Mouse (Mus musculus) CH12.LX (cell line): Measurements from ENCODE around the gene Lamp1. TPM values are rescaled to one million over a fixed set of nuclear protein-coding genes. Genes with fewer than 3 reads are reported as not detected.

Experiments used
- DNase-seq: peaks from one replicate; pipeline ENCODE4 v3.0.0-alpha.2; 2013; ENCODE audit errors: extremely low read depth
- H3K27ac ChIP-seq: 2 replicates; pipeline ENCODE4 v1.5.1; 2012; ENCODE audit warnings: low read depth, mild to moderate bottlenecking, control low read depth, moderate library complexity; ENCODE audit not compliant: insufficient read depth
- H3K27me3 ChIP-seq: replicated peaks from 2 replicates; pipeline ENCODE3; 2012; ENCODE audit warnings: inconsistent platforms
- H3K36me3 ChIP-seq, 2 experiments: replicated peaks in 1 of 2; 2 replicates each; pipeline versions ENCODE3 to v1.6.1; 2012; ENCODE audit warnings: inconsistent platforms in 1 of 2, low read length in 1 of 2, mild to moderate bottlenecking in 1 of 2, mixed read lengths in 1 of 2, moderate library complexity in 1 of 2; ENCODE audit not compliant: control insufficient read depth in 1 of 2, insufficient read depth in 1 of 2
- H3K4me1 ChIP-seq, 2 experiments: 2 replicates each; pipeline ENCODE4 v1.6.1; 2012; ENCODE audit warnings: inconsistent platforms in 1 of 2, moderate library complexity in 1 of 2; ENCODE audit not compliant: insufficient read depth in 2 of 2, control insufficient read depth in 1 of 2
- H3K4me2 ChIP-seq: 2 replicates; pipeline ENCODE4 v1.6.1; 2012; ENCODE audit warnings: low read depth, mild to moderate bottlenecking, control low read depth; ENCODE audit not compliant: poor library complexity, insufficient read depth, severe bottlenecking
- H3K4me3 ChIP-seq, 3 experiments: fragments of 150-350 bp in 1 of 3; sonication (generic) in 1 of 3; replicated peaks in 1 of 3; 2 replicates each; pipeline versions ENCODE3 to v1.5.1; 2011 to 2012; ENCODE audit warnings: low read depth in 2 of 3, low read length in 2 of 3, mild to moderate bottlenecking in 2 of 3, moderate library complexity in 2 of 3, control low read depth in 1 of 3, improper control_type of control experiment in 1 of 3, inconsistent platforms in 1 of 3, mixed read lengths in 1 of 3; ENCODE audit not compliant: poor library complexity in 1 of 3
- H3K79me2 ChIP-seq: replicated peaks from 2 replicates; pipeline ENCODE4 v1.6.1; 2012; ENCODE audit warnings: mild to moderate bottlenecking, moderate library complexity; ENCODE audit not compliant: control insufficient read depth, poor library complexity, insufficient read depth, severe bottlenecking; ENCODE audit errors: extremely low read depth
- H3K9ac ChIP-seq: 2 replicates; pipeline ENCODE4 v1.6.1; 2012; ENCODE audit warnings: low read depth, mild to moderate bottlenecking, control low read depth, moderate library complexity; ENCODE audit not compliant: insufficient read depth
- H3K9me3 ChIP-seq: replicated peaks from 2 replicates; pipeline ENCODE3; 2012; ENCODE audit warnings: low read length, inconsistent platforms, mixed read lengths
- BHLHE40 ChIP-seq: IDR thresholded peaks from 2 replicates; pipeline ENCODE4 v1.6.1; 2011; ENCODE audit warnings: mild to moderate bottlenecking, low read depth, low read length, improper control_type of control experiment
- CTCF ChIP-seq, 2 experiments: IDR thresholded peaks in 1 of 2; conservative IDR thresholded peaks in 1 of 2; 2 replicates each; pipeline ENCODE4 v1.5.1; 2011 to 2012; ENCODE audit warnings: low read depth in 2 of 2, low read length in 2 of 2, improper control_type of control experiment in 1 of 2, inconsistent platforms in 1 of 2, mild to moderate bottlenecking in 1 of 2, moderate library complexity in 1 of 2
- EP300 ChIP-seq: IDR thresholded peaks from 2 replicates; pipeline ENCODE4 v1.6.1; 2011; ENCODE audit warnings: low read length, improper control_type of control experiment
- ETS1 ChIP-seq: conservative IDR thresholded peaks from 2 replicates; pipeline ENCODE4 v1.6.1; 2012; ENCODE audit warnings: low read depth, mild to moderate bottlenecking, inconsistent platforms, low read length, improper control_type of control experiment, moderate library complexity
- JUN ChIP-seq: IDR thresholded peaks from 2 replicates; pipeline ENCODE4 v1.6.1; 2011; ENCODE audit warnings: low read depth, mild to moderate bottlenecking, low read length, improper control_type of control experiment, moderate library complexity; ENCODE audit not compliant: insufficient read depth
- MEF2A ChIP-seq: IDR thresholded peaks from 2 replicates; pipeline ENCODE4 v1.6.1; 2014; ENCODE audit warnings: low read depth, mild to moderate bottlenecking, inconsistent platforms, low read length, improper control_type of control experiment, borderline replicate concordance
- MXI1 ChIP-seq: IDR thresholded peaks from 2 replicates; pipeline ENCODE4 v1.6.1; 2011; ENCODE audit warnings: mild to moderate bottlenecking, low read depth, low read length, improper control_type of control experiment
- NELFE ChIP-seq: IDR thresholded peaks from 2 replicates; pipeline ENCODE4 v1.6.1; 2011; ENCODE audit warnings: low read depth, low read length, improper control_type of control experiment
- POLR2A ChIP-seq: IDR thresholded peaks from 2 replicates; pipeline ENCODE4 v1.6.1; 2011; ENCODE audit warnings: low read depth, mild to moderate bottlenecking, improper control_type of control experiment, low read length
- RCOR1 ChIP-seq: conservative IDR thresholded peaks from 2 replicates; pipeline ENCODE4 v1.6.1; 2012; ENCODE audit warnings: low read depth, mild to moderate bottlenecking, inconsistent platforms, low read length, improper control_type of control experiment
- SMC3 ChIP-seq: IDR thresholded peaks from 2 replicates; pipeline ENCODE4 v1.6.1; 2011; ENCODE audit warnings: low read depth, low read length, improper control_type of control experiment
- TBP ChIP-seq: conservative IDR thresholded peaks from 2 replicates; pipeline ENCODE4 v1.6.1; 2011; ENCODE audit warnings: low read depth, low read length, improper control_type of control experiment
- USF1 ChIP-seq: IDR thresholded peaks from 2 replicates; pipeline ENCODE4 v1.6.1; 2014; ENCODE audit warnings: low read depth, mild to moderate bottlenecking, inconsistent platforms, low read length, improper control_type of control experiment
- USF2 ChIP-seq: conservative IDR thresholded peaks from 2 replicates; pipeline ENCODE4 v1.6.1; 2011; ENCODE audit warnings: low read depth, low read length, improper control_type of control experiment
- ZKSCAN1 ChIP-seq: IDR thresholded peaks from 2 replicates; pipeline ENCODE4 v1.6.1; 2012; ENCODE audit warnings: low read depth, inconsistent platforms, low read length, improper control_type of control experiment, borderline replicate concordance
- ZMIZ1 ChIP-seq: IDR thresholded peaks from 2 replicates; pipeline ENCODE4 v1.6.1; 2012; ENCODE audit warnings: low read depth, mild to moderate bottlenecking, inconsistent platforms, low read length, improper control_type of control experiment
- ZNF384 ChIP-seq: IDR thresholded peaks from 2 replicates; pipeline ENCODE4 v1.6.1; 2012; ENCODE audit warnings: low read depth, low read length, improper control_type of control experiment, inconsistent platforms
- dilution Hi-C: fragments of 300-500 bp; cut with MboI; formaldehyde crosslinking; loops from 2 replicates; pipeline ENCODE4 v1.14.3; 2020; ENCODE audit warnings: low sequenced_read_pairs; ENCODE audit not compliant: extremely low pct_unique_long_range_greater_than_20kb, extremely low pct_ligation_motif_present
- in situ Hi-C: fragments of 300-500 bp; cut with MboI; formaldehyde crosslinking; loops from 3 replicates; pipeline ENCODE4 v1.14.3; 2019; ENCODE audit warnings: low sequenced_read_pairs, low pct_ligation_motif_present, low pct_unique_long_range_greater_than_20kb, mixed read lengths
- polyA plus RNA-seq: library from polyadenylated mRNA; unstranded; fragments of >175 nt; gene quantifications from 2 replicates; pipeline ENCODE4 v1.2.1, GENCODE M21; 2012; ENCODE audit warnings: low read depth; ENCODE audit not compliant: insufficient read length
- total RNA-seq, 2 experiments: library from RNA; depleted of rRNA; stranded (reverse); fragments of 300-350 nt in 1 of 2; fragments of >200 nt in 1 of 2; gene quantifications; 2 replicates each; pipeline ENCODE4 v1.2.3; 2012 to 2014

Lamp1 gene
- total and polyA plus RNA-seq, 3 experiments = 56.7 to 69.4 (median 64.3) TPM

GRCm38 (mm10) chr8:13181691-13181976 lies 22.7 kb downstream of the Lamp1 start:
- H3K4me1 ChIP-seq = peaks cover 7 to 14% of the 10 kb centered on the region in 2 experiments; a peak in 3 of 4 replicates
- no peak overlapping the region for H3K4me3 ChIP-seq
- TF ChIP-seq NELFE = no peak
- TF ChIP-seq USF2 = no peak
- TF ChIP-seq ETS1 = no peak
- TF ChIP-seq MXI1 = no peak
- no peak for TF ChIP-seq BHLHE40
- H3K4me2 ChIP-seq = no peak overlapping the region
- no peaks in the 10 kb centered on the region for H3K79me2 ChIP-seq
- in situ Hi-C loops (no loop called here), dilution Hi-C loops (no loop called here)
- no peaks in the 10 kb centered on the region for H3K9me3 ChIP-seq
- H3K9ac ChIP-seq = no peak overlapping the region
- H3K36me3 ChIP-seq = peaks cover under 1 to 8% of the 10 kb centered on the region in 2 experiments
- peaks cover 57% of the 10 kb centered on the region for H3K27me3 ChIP-seq
- no peak overlapping the region for H3K27ac ChIP-seq
- DNase-seq = no peak

GRCm38 (mm10) chr8:13186819-13187218 lies 27.9 kb downstream of the Lamp1 start:
- DNase-seq = no peak
- Histone ChIP-seq H3K27me3 (peaks cover 92% of the 10 kb centered on the region), H3K9me3 (no peaks in the 10 kb centered on the region), H3K79me2 (no peaks in the 10 kb centered on the region), H3K27ac (no peak overlapping the region)
- in situ Hi-C loops = no loop called here
- TF ChIP-seq USF1 = no peak
- TF ChIP-seq, all 38 proteins: peak for 0
- no peaks in the 10 kb centered on the region for H3K4me1 ChIP-seq
- H3K9ac ChIP-seq = no peak overlapping the region
- H3K4me3 ChIP-seq = no peak overlapping the region
- dilution Hi-C loops = no loop called here
- H3K4me2 ChIP-seq = no peak overlapping the region
- H3K36me3 ChIP-seq = no peaks in the 10 kb centered on the region

- no peaks in the 10 kb centered on the region for H3K79me2 ChIP-seq
- H3K27ac ChIP-seq = no peak overlapping the region
- H3K4me2 ChIP-seq = no peak overlapping the region
- H3K9ac ChIP-seq = no peak overlapping the region
- no peak overlapping the region for H3K4me3 ChIP-seq
- in situ Hi-C loops = no loop called here
- H3K36me3 ChIP-seq = no peaks in the 10 kb centered on the region
- TF ChIP-seq RCOR1 = no peak
- no peak for TF ChIP-seq SMC3
- no peak for TF ChIP-seq ZNF384
- no peak for TF ChIP-seq EP300
- no peak for TF ChIP-seq JUN
- TF ChIP-seq ZKSCAN1 = no peak
- no peak for TF ChIP-seq MEF2A
- no peak for TF ChIP-seq TBP
- no peak for TF ChIP-seq ZMIZ1
- no peak for TF ChIP-seq BHLHE40
- TF ChIP-seq POLR2A = no peak
- TF ChIP-seq CTCF (conservative IDR thresholded peaks at IDR 0.05 in 1 of 2, IDR thresholded peaks at IDR 0.05 in 1 of 2; ENCODE audit: low read depth in 2 of 2, low read length in 2 of 2) = no peak
- TF ChIP-seq, all 38 proteins: peak for 0
- DNase-seq = no peak
- peaks cover 92% of the 10 kb centered on the region for H3K27me3 ChIP-seq
- dilution Hi-C loops = no loop called here
- H3K4me1 ChIP-seq = no peaks in the 10 kb centered on the region
- H3K9me3 ChIP-seq = no peaks in the 10 kb centered on the region
Observed at GRCm38 (mm10) chr8:13187229-13187628, 28.3 kb downstream of the Lamp1 start.
